Mouse (Mus musculus) neural tube, embryonic 14.5 days (tissue): ENCODE results near the gene Lbx2. TPM values are rescaled to one million over a fixed set of nuclear protein-coding genes. Genes with fewer than 3 reads are reported as not detected.

Experiments used
- ATAC-seq: fragments of 200-750 bp; cut with Nextera tagmentation; 2 replicates; pipeline ENCODE4 v1.8.0; 2017; ENCODE audit warnings: low read depth, mild to moderate bottlenecking, moderate TSS enrichment, moderate library complexity
- H3K27ac ChIP-seq: fragments of 300-500 bp; sonication (generic); 2 replicates; pipeline ENCODE4 v1.5.1; 2014; ENCODE audit warnings: low read depth, mild to moderate bottlenecking, control low read depth, low read length, moderate library complexity, mixed read lengths
- H3K27me3 ChIP-seq: fragments of 300-500 bp; sonication (generic); 2 replicates; pipeline ENCODE4 v1.6.1; 2014; ENCODE audit warnings: low read length; ENCODE audit not compliant: control insufficient read depth, insufficient read depth
- H3K36me3 ChIP-seq: fragments of 300-500 bp; sonication (generic); 2 replicates; pipeline ENCODE4 v1.6.1; 2014; ENCODE audit warnings: low read length, mixed read lengths; ENCODE audit not compliant: control insufficient read depth, insufficient read depth
- H3K4me1 ChIP-seq: fragments of 300-500 bp; sonication (generic); 2 replicates; pipeline ENCODE4 v1.6.1; 2014; ENCODE audit warnings: low read length; ENCODE audit not compliant: control insufficient read depth, insufficient read depth
- H3K4me2 ChIP-seq: fragments of 300-500 bp; sonication (generic); 2 replicates; pipeline ENCODE4 v1.6.1; 2014; ENCODE audit warnings: mild to moderate bottlenecking, low read depth, low read length, control low read depth
- H3K4me3 ChIP-seq: fragments of 300-500 bp; sonication (generic); 2 replicates; pipeline ENCODE4 v1.5.1; 2014; ENCODE audit warnings: low read depth, low read length, control low read depth, mixed read lengths
- H3K9ac ChIP-seq: fragments of 300-500 bp; sonication (generic); replicated peaks from 2 replicates; pipeline ENCODE4 v1.6.1; 2014; ENCODE audit warnings: low read depth, mild to moderate bottlenecking, control low read depth, low read length, mixed read lengths
- H3K9me3 ChIP-seq: fragments of 300-500 bp; sonication (generic); 2 replicates; pipeline ENCODE4 v1.6.1; 2016; ENCODE audit warnings: low read length; ENCODE audit not compliant: control insufficient read depth
- WGBS: fragments of 180-500 bp; shearing (Covaris S2); extraction: QIAGEN DNeasy Blood & Tissue Kit; methylation state at CpG from one replicate; pipeline ENCODE4 v1.1.7; 2014; 5-methylcytosine and 5-hydroxymethylcytosine counted together
- polyA plus RNA-seq: library from polyadenylated mRNA; unstranded; fragments of >200 nt; fragmentation: Nextera tagmentation; extraction: Ambion mirVana; gene quantifications from 2 replicates; pipeline ENCODE4 v1.2.1, GENCODE M21; 2014

Gene Lbx2
- polyA plus RNA-seq, 1 experiment from 2014 or later = not detected

DNA sequence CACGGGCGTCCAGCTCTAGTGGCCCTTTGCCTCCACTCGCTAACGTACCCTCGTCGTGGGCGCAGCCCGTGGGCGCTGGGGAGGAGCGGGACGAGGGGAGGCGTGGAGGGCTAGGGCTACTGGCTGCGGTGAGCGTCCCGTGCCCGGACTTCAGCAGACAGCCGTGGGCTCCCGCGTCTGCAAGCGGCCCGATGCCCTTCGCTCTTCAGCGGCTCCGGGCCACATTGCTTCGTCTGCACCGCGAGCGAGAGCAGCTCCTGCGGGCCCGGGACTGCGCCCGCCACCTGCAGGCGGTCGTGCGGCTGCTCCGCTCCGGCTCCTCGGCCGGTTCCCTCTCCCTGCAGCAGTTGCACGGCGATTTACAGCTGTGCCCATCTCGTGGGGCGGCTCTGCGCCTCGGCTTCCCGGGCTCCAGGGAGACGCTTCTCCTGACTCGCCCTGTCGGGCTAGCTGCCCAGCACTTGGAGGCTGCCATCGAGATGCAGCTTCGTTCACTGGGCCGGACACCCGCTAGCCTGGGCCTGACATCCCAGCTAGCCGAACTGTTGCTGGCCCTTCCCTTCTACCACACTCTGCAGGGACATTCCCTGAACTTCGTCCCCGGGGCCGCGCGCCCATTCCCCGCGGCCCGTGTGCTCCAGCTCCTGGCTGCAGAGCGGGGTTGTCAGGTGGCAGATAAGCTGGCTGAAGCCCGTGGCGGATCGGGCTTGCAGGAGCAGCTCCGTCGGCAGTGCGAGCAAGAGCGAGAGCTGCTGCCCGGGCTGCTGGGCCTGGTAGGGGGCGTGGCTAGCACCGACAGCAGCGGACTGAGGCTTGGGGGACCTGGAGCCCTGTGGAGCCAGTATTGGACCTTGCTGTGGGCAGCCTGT is 15.8 kb downstream of the Lbx2 start:
- under 1% methylated on average over 65 of the region's 74 CpGs for WGBS
- H3K27me3 ChIP-seq = peaks cover 3% of the 10 kb centered on the region; the same call in 1 of the 2 replicates
- no peaks in the 10 kb centered on the region for H3K36me3 ChIP-seq
- H3K4me3 ChIP-seq = peak overlapping the region; percentile 53
- peak overlapping the region; percentile 78 for H3K9ac ChIP-seq
- ATAC-seq = peak; percentile 82
- H3K4me2 ChIP-seq = peak overlapping the region; percentile 74
- no peaks in the 10 kb centered on the region for H3K9me3 ChIP-seq
- H3K4me1 ChIP-seq = peaks cover 16% of the 10 kb centered on the region
- H3K27ac ChIP-seq = peak overlapping the region; percentile 76

DNA sequence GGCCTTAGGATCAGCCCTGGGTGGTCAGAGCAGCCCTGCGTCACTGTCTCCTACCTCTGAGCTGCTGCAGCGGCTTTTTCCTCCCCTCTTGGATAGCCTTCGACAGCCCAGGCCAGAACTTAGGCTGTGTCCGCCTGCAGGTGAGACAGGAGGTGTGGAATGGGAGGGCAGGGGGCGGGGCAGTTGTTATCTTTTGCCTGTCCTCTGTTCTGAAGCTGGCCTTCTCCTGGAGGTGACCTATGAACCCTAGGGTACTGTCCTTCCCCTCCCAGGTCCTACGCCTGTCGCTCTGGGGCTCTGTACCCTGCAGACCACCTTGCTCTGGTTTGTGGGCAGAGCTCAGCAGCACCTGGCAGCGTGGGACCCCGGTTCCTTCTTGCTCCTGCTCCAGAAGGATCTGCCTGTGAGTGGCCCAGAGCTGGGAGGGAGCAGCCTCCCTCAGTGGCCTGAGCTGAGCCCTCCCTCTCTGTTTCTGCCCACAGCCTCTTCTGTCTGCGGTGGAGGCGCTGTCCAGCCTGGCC is 17.0 kb downstream of the Lbx2 start:
- no peak overlapping the region for H3K27ac ChIP-seq
- H3K4me1 ChIP-seq = peaks cover 19% of the 10 kb centered on the region
- no peaks in the 10 kb centered on the region for H3K36me3 ChIP-seq
- H3K27me3 ChIP-seq = peaks cover 3% of the 10 kb centered on the region; the same call in 1 of the 2 replicates
- ATAC-seq = no peak
- WGBS = 48% methylated on average over 11 of the region's 11 CpGs
- H3K9me3 ChIP-seq = no peaks in the 10 kb centered on the region
- H3K4me2 ChIP-seq = peak overlapping the region; percentile 74
- H3K4me3 ChIP-seq = peak overlapping the region; percentile 53; the same call in 1 of the 2 replicates
- 0 out of 2 replicates have a peak overlapping the region, but pooled peaks have one; percentile 28 for H3K9ac ChIP-seq

DNA sequence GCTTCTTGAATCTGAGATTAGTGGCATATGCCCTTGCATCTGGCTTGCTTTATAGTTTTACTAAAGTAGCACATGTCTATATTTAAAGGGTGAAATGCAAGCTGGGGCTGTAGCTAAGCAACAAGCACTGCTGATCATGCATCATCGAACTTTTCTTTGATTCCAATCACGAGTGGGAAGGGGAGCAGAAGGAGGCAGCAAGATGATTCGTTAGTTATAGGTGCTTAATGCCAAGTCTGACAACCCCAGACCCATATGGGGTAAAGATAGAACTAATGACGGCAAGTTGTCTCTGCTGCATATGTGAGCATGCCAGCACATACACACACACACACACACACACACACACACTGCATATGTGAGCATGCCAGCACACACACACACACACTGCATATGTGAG is 18.0 kb downstream of the Lbx2 start:
- peaks cover 3% of the 10 kb centered on the region; the same call in 1 of the 2 replicates for H3K27me3 ChIP-seq

DNA sequence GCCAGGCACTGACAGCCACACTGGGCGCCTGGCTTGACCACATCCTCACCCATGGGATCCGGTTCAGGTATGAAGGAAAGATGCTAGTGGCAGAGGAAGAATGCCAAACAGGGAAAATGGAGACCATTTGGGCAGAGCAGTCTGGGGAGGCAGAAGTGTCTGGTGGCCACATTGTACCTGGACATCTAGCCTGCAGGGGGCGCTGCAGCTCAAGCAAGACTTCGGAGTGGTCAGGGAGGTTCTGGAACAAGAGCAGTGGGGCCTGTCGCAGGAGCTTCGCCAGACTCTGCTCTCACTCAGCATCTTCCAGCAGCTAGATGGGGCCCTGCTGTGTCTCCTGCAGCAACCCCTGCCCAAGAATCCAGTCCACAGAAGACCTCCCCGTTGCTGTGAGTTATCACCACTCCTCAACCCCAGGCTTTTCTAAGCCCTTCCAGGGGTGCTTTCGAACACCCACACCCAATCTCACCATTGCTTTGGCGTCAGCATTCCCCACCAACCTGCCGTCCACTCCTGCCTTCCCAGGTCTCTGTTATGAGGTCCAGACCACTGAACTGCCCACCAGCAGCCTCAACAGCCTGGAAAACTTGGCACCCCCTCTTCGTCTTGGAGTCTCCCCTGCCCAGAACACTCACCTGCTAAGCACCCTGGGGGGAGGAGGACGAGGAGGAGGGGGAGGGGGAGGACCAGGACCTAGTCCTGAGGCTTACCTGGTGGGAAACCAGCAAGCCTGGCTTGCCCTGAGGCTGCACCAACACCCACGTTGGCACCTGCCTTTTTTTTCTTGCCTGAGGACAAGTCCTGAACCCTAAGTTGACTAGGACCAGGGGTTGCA is 21.6 kb downstream of the Lbx2 start:
- no peak overlapping the region for H3K27ac ChIP-seq
- no peaks in the 10 kb centered on the region for H3K9me3 ChIP-seq
- H3K36me3 ChIP-seq = peaks cover 3% of the 10 kb centered on the region; the same call in 1 of the 2 replicates
- WGBS = 33% methylated on average over 13 of the region's 13 CpGs
- H3K4me2 ChIP-seq = peak overlapping the region; percentile 93
- peak; percentile 12; the same call in 1 of the 2 replicates for ATAC-seq
- peaks cover 22% of the 10 kb centered on the region for H3K4me1 ChIP-seq
- no peak overlapping the region; the same call in 1 of the 2 replicates for H3K4me3 ChIP-seq
- H3K9ac ChIP-seq = 0 out of 2 replicates have a peak overlapping the region, but pooled peaks have one; percentile 11
- H3K27me3 ChIP-seq = no peaks in the 10 kb centered on the region

More for the DNA sequence above, 18.0 kb downstream of the Lbx2 start:
- H3K9ac ChIP-seq = no peak overlapping the region
- H3K9me3 ChIP-seq = no peaks in the 10 kb centered on the region
- no peak overlapping the region for H3K27ac ChIP-seq
- no peak overlapping the region for H3K4me2 ChIP-seq
- H3K36me3 ChIP-seq = no peaks in the 10 kb centered on the region
- no peak for ATAC-seq
- 80% methylated on average over 4 of the region's 4 CpGs for WGBS
- peaks cover 24% of the 10 kb centered on the region for H3K4me1 ChIP-seq
- H3K4me3 ChIP-seq = no peak overlapping the region

DNA sequence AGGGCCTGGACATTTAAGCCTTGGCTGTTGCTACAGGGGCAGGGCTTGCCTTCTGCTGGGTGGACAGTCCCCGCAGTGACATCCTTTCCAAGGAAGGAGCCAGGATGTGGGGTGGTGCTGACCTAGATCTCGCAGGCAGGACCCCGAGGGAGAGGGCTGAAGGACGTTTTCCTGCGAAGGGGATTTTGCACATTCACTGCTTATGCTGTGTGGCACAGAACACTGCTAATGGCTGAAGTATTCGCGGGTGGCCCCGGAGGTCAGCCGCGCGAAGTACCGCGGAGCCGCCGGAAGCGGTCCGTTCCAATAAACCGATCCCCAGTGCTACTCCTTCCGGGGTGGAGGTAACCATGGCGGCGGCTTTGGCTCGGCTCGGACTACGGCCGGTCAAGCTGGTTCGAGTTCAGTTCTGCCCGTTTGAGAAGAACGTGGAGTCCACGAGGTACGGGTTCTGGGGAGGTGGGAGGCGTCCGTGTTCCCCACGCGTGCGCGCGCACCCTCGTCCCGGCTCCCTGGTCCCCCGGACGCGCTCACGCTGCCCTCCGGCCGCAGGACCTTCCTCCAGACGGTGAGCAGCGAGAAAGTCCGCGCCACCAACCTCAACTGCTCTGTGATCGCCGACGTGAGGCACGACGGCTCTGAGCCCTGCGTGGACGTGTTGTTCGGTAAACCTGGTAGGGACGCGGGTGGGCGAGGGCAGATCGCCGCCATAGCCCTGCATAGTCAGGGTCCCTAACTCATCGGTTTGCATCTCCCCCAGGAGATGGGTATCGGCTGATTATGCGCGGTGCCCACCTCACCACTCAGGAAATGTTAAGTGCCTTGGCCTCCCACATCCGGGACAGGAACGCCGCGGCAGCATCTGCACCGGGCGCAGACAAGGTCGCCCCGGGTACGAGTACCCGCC is 22.8 kb downstream of the Lbx2 start, which contains the start of gene Mrpl53:
Gene Mrpl53, plus strand, starts transcription at position 279 of the 907 bp plus-strand sequence.
- Histone ChIP-seq H3K4me1 (peaks cover 15% of the 10 kb centered on the region; the same call in 1 of the 2 replicates), H3K36me3 (peaks cover 3% of the 10 kb centered on the region; the same call in 1 of the 2 replicates), H3K4me3 (peak within 1 kb of the TSS; percentile 80), H3K27me3 (no peaks in the 10 kb centered on the region), H3K9ac (peak within 1 kb of the TSS; percentile 86), H3K27ac (peak within 1 kb of the TSS; percentile 75), H3K9me3 (no peaks in the 10 kb centered on the region), H3K4me2 (peak within 1 kb of the TSS; percentile 93)
- under 1% methylated on average over 76 of the region's 76 CpGs for WGBS
- peak; percentile 87 for ATAC-seq

DNA sequence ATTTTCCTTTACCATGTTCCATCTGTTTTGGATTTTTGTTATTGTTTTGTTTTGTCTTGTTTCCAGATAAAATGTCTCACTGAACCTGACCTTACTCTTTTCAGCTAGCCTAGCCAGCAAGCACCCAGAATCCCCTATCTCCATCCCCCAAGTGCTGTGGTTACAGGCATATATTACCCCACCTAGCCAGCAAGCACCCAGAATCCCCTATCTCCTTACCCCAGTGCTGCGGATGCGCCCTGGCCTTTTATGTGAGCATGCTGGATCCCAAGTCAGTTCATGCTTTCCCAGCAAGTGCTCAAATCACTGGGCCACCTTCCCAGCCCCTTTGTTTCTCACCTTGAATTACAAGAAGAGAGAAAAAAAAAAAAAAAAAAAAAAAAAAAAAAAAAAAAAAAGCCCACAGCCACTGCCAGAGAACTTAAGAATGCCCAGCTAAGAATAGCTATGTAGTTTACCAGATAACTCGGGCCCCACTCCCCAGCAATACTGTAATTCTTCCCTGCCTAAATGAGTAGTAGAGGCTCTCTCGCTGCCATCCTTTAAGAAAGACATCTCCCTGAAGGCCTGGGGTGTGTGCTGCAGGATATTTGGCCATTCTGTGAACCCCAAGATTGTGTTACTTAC is 25.5 kb downstream of the Lbx2 start:
- Histone ChIP-seq H3K4me2 (no peak overlapping the region), H3K36me3 (peaks cover 3% of the 10 kb centered on the region; the same call in 1 of the 2 replicates), H3K9ac (no peak overlapping the region), H3K4me1 (peaks cover 25% of the 10 kb centered on the region), H3K9me3 (no peaks in the 10 kb centered on the region), H3K27ac (no peak overlapping the region), H3K27me3 (no peaks in the 10 kb centered on the region), H3K4me3 (no peak overlapping the region)
- 93% methylated on average over 4 of the region's 4 CpGs for WGBS
- no peak for ATAC-seq

DNA sequence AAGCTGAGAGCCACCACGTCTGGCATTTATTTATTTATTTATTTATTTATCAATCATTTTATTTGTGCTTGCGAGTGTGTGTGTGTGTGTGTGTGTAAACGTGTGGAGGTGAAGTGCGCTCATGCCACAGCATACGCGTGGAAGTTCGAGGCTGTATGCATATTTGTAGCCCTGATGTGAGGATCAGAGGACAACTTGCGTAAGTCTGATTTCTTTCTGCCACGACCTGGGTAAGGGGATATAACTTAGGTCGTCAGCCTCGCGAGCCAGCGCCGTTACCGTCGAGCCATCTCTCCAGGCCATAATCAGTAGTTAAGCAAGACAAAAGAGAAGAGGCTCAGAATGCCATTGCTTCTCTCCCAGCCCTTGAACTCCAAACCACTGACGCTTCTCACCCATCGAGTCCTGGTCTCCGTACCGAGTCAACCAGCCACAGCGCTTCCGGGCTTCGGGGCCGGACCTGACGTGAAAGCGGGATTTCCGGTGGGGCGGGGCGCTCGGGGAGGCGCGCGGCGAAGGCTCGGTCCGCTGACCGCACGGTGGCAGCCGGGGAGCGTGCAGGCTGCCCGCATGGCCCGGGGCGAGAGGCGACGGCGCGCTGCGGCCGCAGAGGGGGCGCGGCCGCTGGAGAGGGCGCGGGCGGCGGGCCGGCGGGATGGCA is 29.0 kb downstream of the Lbx2 start, which contains the start of gene Mogs:
Gene Mogs, plus strand, starts transcription at position 486 of the 661 bp plus-strand sequence.
- H3K4me3 ChIP-seq = peak within 1 kb of the TSS; percentile 77
- peak; percentile 84 for ATAC-seq
- H3K4me2 ChIP-seq = peak within 1 kb of the TSS; percentile 67
- WGBS = under 1% methylated on average over 56 of the region's 58 CpGs
- H3K27ac ChIP-seq = peak within 1 kb of the TSS; percentile 80
- peak within 1 kb of the TSS; percentile 90 for H3K9ac ChIP-seq
- H3K4me1 ChIP-seq = peaks cover 22% of the 10 kb centered on the region
- no peaks in the 10 kb centered on the region for H3K27me3 ChIP-seq
- no peaks in the 10 kb centered on the region for H3K9me3 ChIP-seq
- H3K36me3 ChIP-seq = peaks cover 18% of the 10 kb centered on the region
